Mouse (Mus musculus): ENCODE data around the gene Slc5a5.
A peak's percentile ranks its signal among the peaks of the same experiment; 100 is the strongest.

Slc5a5 gene

GRCm38 (mm10) chr8:70892022-70892895 is at the start of gene Slc5a5:
Gene Slc5a5 (minus strand): TSS chr8:70892757.
- DNase-seq (ENCODE audit: low read depth) = no peak

GRCm38 (mm10) chr8:70941478-70941877 is 48.9 kb upstream of the Slc5a5 start:
- peak; percentile 43 for DNase-seq (ENCODE audit: low read depth)

GRCm38 (mm10) chr8:70937200-70937599 is 44.6 kb upstream of the Slc5a5 start:
- DNase-seq (ENCODE audit: low read depth) = no peak

DNA sequence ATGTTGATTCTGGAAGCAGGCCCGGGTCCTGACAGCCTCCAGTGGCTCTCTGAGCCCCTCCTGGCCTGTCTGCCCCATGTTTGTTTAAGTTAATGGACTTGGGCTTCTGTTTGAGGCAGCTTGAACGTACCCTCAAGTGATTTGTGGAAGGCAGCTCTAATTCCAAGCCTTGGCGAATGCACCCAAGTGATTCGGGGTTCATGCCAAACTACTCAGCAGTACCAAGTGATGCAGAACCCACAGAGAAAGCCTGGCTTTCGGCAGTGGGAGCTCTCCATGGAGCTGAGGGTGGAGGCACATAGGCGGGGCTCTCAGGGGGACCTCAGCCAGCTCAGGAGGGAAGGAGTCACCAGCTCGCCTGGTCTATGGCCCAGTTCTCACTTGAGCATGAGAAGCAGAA is 42.2 kb upstream of the Slc5a5 start:
- no peak for DNase-seq (ENCODE audit: low read depth)

DNA sequence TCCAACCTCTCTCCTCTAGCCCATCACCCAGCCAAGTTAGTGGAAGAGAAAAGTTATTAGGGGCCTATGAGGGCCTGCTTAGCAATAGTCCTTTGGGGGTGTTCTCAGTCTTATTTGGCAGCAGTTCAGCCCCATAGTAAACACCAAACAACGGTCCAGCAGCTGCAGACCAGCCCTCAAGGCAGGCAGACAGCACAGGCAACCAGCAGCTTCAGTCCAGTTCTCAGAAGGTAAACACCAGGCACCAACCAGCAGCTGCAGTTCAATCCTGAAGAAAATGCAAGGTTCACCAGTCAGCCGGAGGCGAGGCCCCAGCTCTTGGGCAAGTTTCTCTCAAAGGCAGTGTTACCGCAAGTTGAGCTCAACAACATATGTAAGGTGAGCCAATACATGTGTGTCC is 40.5 kb upstream of the Slc5a5 start:
- DNase-seq (ENCODE audit: low read depth) = no peak

- DNase-seq (ENCODE audit: low read depth) = no peak
Observed at GRCm38 (mm10) chr8:70931731-70932130, 39.2 kb upstream of the Slc5a5 start.

DNA sequence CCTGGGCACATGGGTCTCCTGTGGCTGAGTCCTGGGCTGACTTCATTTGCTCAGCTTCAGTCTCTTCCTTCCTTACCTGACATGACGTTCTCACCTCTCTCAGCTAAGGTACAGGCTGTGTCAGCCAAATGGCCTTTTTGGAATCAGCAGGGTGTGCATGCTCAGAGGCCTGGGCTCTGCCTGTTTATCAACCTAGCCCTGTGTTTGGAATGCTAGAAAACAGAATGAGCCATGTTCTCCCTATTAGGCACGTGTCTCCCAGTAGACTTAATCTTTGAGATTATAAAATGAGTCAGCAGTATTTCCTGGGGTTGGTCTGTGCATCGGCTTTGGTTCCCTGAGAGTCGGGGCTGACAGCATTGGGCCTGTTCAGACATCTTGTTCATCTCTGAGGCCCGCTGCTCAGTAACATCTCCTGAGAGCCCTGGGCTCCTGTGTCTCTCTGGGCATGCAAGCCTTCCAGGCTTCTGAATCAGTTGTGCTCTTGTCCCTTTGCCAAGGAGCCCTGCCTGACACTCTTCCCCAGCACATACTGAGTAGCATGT is 36.3 kb upstream of the Slc5a5 start:
- no peak for DNase-seq (ENCODE audit: low read depth)

DNA sequence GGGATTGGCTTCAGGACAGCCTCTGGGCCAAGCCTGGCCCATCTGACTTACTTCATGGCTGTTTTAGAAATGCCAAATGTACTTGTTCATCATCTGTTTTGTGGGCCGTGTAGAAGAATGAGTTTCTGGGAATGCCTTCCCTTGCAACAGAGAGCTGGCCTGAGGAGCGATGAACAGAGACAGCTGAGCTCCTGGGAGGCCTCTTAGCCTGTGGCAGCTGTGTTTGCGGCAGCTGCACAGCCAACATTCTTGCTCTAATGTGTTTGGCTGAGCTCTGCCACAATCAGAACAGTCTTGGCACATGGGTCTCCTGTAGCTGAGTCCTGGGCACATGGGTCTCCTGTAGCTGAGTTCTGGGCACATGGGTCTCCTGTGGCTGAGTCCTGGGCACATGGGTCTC is 35.5 kb upstream of the Slc5a5 start:
- no peak for DNase-seq (ENCODE audit: low read depth)

- DNase-seq (ENCODE audit: low read depth) = no peak
Observed at GRCm38 (mm10) chr8:70926396-70926795, 33.8 kb upstream of the Slc5a5 start.

- no peak for DNase-seq (ENCODE audit: low read depth)
Observed at GRCm38 (mm10) chr8:70925754-70926153, 33.2 kb upstream of the Slc5a5 start.

GRCm38 (mm10) chr8:70924151-70924550 is 31.6 kb upstream of the Slc5a5 start:
- no peak for DNase-seq (ENCODE audit: low read depth)

GRCm38 (mm10) chr8:70920049-70920922 is 27.7 kb upstream of the Slc5a5 start:
- DNase-seq (ENCODE audit: low read depth) = peak; percentile 47

- DNase-seq (ENCODE audit: low read depth) = no peak
Observed at GRCm38 (mm10) chr8:70914704-70915103, 22.1 kb upstream of the Slc5a5 start.

DNA sequence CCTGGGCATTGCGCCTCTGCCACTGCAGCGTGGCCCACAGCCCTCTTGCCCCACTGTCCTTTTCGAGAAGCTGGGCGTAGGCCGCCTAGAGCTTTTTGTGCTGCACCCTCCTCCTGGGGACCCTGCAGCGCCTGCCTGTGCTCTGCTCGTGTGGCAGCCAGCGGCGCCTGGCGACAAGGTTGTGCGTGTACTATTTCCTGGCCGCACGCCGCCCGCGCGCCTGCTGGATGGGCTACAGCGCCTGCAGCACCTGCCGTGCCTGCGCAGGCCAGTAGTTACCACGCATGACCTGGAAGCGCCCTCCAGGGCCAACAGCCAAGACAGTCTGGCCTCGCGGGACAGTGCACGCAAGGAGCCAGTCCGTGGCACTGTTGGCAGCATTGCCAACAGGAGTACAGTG is 21.0 kb upstream of the Slc5a5 start:
- DNase-seq (ENCODE audit: low read depth) = no peak

DNA sequence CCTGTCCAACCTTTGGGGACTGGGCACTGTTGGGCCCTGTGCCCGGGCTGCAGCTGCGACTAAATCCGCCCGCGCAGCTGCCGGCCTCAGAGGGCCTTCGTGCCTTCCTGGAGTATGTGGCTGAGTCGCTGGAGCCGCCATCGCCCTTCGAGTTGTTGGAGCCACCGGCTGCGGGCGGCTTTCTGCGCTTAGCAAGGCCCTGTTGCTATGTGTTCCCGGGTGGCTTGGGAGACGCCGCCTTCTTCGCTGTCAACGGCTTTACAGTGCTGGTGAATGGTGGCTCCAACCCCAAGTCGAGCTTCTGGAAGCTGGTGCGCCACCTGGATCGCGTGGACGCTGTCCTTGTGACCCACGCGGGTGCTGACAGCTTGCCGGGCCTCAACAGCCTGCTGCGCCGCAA is 20.4 kb upstream of the Slc5a5 start:
- DNase-seq (ENCODE audit: low read depth) = no peak

DNA sequence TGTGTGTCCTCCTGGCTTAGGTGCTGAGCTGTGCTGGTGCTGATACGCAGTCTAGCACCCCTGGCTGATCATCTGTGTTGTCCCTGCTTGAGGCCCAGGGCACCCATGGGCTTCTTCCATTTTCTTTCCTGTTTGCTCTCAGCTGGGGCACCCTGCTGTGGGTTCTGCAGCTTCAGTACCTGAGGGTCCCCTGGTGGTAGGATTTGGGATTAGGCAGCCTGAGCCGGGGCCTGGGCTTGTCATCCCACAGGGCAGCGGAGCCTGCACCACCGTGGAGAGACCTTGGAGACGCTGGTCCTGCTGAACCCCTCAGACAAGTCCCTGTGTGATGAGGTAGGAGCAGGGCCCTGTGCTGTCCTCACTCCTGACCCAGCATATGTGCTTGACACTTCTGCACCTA is 19.0 kb upstream of the Slc5a5 start:
- peak; percentile 26 for DNase-seq (ENCODE audit: low read depth)

DNA sequence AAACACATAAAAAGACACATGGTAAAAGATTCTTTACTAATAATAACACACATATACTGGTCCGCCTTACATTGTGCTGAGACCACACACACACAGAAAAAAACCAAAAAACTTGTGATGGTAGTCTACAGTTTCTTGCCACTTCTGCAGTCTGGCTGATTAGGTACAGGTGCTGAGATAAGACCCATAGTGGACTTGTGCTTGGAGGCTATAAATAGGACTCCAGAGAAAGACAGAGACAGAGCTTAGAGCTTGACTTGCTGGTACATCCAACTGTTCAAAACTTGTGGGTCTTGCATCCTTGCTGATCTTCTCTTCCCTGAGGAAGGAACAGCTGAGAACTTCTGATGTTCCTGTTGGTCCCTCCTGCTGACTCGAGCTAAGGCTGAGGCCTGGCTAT is 15.0 kb upstream of the Slc5a5 start:
- DNase-seq (ENCODE audit: low read depth) = no peak

- peak; percentile 89 for DNase-seq (ENCODE audit: low read depth)
Observed at GRCm38 (mm10) chr8:70905831-70906736, 13.5 kb upstream of the Slc5a5 start, which contains the start of gene Map1s. Gene Map1s (plus strand): TSS chr8:70905932.

DNA sequence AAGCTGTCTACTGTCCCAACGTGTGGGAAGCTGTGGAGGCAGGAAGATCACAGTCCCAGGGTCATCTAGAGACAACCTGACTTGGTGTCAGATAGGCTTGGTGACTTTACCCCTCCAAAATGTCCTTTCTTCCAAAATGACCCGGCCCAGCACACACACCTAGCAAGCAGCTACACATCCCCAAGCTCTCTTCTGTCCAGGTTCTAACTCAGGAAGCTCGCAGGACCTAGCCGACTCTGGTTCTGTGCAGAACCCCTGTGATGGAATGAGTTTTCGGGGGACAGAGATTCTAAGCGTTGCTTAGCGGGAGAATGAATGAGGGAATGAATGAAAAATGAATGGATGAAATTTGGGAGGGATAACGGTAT is 12.9 kb upstream of the Slc5a5 start:
- no peak for DNase-seq (ENCODE audit: low read depth)

GRCm38 (mm10) chr8:70904532-70904931 is 12.0 kb upstream of the Slc5a5 start:
- DNase-seq (ENCODE audit: low read depth) = peak; percentile 93

- no peak for DNase-seq (ENCODE audit: low read depth)
Observed at GRCm38 (mm10) chr8:70903582-70903981, 11.0 kb upstream of the Slc5a5 start.

- no peak for DNase-seq (ENCODE audit: low read depth)
Observed at GRCm38 (mm10) chr8:70903112-70903511, 10.6 kb upstream of the Slc5a5 start.

All from 416B (cell line).